Mouse (Mus musculus) liver, adult (tissue): ENCODE results near the gene Ceacam20.

Experiments used
- GATA4 ChIP-seq: IDR thresholded peaks from 2 replicates; pipeline ENCODE4 v1.6.1; 2014; ENCODE audit warnings: mild to moderate bottlenecking, low read length; ENCODE audit not compliant: insufficient replicate concordance

Gene Ceacam20

DNA sequence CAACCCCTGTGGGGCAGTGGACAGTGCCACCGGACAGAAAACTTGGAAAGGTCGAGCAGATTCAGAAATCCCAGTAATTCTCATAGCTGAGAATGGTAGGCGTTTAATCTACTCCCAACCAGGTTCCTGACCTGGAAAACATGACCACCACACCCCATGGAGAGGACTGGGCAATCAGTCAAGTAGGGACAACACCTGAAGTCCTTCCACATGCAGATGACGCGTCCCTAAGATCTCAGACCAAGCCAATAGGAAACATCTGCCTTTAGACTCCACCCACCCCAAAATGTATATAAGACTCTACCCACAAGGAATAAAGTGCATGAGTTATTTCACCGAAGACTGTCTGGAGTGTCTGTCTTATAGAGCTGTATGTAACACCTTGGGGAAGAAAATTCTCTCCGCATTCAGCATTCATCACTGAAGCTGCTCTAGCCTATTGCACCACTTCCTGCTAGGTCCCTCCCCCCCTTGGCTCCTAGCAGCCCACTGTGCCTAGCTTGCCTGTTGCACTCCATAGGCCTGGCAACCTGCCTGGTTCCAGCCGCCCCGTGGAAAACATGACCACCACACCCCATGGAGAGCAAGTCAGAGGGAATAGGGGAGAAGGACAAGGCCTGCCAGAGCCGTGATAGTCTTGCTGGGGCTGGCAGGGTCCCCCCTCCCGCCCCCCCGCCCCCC lies 25.5 kb upstream of the Ceacam20 start:
- TF ChIP-seq GATA4, result no peak

DNA sequence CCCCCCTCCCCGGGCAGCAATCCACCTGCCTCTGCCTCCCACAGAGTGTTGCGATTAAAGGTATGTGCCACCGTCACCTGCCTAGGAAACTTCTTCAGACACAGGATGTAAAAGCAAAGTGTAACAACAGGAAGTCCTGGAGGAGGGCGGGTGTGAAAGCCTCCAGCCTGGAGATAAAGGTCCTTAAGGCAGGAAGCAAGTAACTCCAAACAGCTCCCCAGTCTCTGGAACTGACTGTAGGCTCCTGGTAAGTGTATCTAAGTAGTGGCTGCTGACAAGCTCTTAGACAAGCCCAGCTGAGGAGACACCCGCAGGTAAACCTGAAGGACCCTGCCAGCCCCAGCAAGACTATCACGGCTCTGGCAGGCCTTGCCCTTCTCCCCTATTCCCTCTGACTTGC lies 25.0 kb upstream of the Ceacam20 start:
- no peak for TF ChIP-seq GATA4

DNA sequence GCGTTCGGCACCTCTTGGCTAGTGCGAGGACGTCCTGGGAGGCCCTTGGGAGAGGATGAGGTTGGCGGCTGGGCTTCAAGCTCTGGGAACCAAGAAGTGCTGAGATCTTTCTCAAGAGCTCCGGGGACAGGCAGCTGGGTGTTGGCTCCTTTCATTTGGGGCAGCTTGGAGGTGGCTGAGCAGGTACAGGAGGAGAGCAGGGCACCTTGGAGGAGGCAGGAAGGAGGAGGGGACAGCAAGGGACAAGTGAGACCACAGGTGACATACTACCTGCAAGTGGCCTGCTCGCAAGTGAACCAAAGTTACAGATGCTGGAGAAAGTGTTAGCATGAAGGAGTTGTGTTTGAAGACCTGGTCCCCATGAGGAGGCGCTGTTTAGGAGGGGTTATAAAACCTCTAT lies 20.5 kb upstream of the Ceacam20 start:
- TF ChIP-seq GATA4, result no peak

DNA sequence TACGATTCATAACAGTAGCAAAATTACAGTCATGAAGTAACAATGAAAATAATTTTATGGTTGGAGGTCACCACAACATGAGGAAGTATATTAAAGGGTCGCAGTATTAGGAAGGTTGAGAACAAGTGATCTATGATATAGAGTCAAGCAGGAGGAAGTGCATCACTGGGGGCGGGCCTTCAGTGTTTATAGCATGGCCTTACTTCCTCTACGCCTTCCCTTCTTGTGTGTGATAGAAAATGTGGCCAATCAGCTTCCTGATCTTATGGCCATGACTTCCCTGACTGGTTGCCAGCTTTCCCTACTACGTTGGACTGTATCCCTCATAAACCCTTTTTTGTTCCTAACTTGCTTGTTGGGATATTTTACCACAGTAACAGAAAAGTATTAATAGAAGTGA lies 20.0 kb upstream of the Ceacam20 start:
- no peak for TF ChIP-seq GATA4

DNA sequence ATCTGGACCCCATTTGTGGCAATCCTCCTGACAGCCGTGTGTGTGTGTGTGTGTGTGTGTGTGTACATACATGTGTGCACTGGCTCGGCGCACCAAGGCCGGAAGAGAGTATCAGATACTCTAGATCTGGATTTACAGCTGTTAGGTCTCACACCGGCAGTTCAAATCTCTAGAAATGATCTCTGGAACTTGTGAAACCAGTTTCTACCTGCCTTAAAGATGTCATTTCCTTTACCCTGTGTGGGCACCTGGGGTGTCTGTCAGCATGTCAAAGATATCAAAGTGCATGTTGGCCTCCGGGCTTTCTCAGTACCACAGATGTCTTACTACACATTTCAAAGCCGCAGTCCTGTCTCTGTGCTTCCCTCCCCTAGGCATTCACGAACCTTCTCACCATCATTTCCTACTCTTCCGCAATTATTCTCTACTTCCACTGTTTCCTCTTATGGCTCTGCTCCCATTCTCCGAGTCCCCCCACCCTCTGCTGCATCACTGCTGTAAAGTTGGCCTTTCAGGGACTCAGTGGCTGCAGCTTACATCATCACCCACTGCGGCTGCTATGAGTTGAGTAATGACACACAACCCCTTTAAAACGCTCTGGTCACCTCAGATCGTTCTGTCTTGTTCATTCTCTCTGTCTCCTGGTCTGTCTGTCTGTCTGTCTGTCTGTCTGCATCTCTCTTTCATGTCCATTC lies 19.2 kb upstream of the Ceacam20 start:
- TF ChIP-seq GATA4, result no peak

DNA sequence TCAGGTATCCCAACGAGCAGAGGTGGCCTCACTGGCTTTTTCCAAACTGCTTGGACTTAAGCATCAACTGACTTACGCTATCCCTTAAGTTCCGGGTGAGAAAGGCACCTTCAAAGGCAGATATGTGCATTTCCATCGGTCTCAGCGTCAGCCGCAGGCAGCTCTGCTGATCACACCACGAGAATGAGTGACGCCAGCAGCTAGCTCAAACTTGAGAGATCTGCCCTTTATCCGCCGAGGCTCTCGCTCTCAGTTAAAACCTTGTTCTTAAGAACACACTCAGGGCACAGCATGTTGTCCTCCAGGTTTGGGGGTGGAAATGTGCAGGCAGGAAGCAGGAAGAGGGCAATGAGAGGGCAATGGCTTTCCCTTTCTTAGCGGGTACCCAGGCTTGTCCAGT lies 16.3 kb upstream of the Ceacam20 start:
- TF ChIP-seq GATA4, result no peak

DNA sequence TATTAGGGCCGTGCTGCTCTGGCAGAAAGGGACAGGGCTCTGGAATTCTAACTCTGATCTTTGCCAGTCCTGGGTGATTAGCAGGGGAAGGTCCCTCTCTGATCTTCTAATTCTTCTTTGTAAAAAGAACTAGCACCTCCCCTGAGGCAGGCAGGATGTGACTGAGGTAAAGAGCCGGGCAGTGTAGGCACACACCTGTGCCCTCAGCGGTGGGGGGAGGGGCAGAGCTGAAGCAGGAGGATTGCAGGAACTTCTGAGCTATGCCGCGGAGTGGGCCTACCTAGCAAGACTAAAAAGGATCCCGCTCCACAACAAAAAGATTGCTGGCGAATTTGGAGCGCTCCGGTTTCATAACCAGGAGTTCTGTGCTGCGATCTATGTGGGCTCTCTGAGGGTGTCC lies 15.2 kb upstream of the Ceacam20 start:
- TF ChIP-seq GATA4, result no peak

DNA sequence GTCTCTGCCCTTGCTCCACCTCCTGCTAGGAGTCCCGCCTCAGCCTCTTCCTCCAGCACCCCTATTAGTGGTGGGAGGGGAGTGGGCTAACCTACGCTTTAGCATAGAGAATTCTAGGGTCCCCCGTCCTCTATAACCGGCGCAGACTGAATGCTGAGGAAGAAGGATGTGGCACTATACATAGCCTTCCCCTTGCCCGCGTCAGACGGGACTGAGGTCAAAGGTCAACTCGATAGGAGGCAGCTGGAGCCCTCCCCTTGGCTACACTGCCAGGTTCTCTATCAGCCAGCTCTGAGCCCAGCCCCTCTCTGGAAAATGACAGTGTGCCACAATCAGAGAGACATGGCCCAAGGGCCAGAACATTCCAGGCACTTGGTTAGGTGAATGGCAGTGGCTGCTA lies 14.6 kb upstream of the Ceacam20 start, which contains the start of gene Igsf23:
Gene Igsf23 (minus strand): TSS at position 168 of the 400 bp plus-strand sequence.
- peak; percentile 64; the same call in 1 of the 2 replicates for TF ChIP-seq GATA4

DNA sequence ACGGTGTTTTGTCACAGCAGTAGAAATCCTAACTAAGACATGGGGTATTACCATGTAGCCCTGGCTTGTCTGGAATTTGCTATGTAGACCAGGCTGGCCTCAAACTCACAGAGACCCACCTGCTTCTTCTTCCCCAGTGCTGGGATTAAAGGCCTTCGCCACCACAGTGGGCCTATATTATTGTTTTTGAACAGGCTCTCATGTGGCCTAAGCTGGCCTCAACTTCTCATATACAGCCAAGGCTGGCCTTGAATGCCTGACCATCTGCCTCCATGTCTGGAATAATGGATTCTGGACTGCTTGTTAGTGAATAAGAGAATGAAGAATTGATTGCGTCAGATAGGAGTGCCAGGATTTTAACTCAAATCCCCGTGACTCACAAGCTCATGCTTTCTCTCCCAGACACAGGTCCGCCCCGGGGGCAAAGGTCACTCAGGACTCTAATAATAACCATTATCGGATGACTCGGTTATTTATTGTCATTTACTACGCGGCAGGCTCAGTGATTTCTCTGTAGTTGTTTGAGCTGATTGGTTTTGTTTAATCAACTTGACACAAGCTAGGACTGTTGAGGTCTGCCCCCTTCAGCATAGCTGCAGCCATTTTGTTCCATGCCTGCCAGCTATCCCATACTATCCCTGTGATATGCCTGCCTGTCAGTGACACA lies 12.8 kb upstream of the Ceacam20 start:
- no peak for TF ChIP-seq GATA4

DNA sequence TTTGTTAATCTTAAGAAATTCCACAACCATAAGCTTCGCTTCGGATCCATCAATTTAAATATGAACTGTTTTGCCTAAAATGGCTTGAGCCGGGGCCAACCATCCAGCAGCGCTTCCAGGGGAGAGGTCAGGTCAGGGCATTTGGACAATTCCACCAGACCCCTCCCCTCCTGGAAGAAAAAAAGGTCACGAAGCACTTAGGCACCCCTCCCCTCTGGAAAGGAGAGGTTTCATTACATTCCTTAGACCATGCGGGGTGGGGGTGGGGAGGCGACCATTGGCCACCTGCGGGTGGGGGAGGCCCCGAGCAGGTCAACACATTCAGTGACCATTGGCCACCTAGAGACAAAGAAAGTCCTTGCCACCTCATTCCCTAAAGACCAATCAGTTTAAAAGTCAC lies 12.2 kb upstream of the Ceacam20 start:
- no peak for TF ChIP-seq GATA4

DNA sequence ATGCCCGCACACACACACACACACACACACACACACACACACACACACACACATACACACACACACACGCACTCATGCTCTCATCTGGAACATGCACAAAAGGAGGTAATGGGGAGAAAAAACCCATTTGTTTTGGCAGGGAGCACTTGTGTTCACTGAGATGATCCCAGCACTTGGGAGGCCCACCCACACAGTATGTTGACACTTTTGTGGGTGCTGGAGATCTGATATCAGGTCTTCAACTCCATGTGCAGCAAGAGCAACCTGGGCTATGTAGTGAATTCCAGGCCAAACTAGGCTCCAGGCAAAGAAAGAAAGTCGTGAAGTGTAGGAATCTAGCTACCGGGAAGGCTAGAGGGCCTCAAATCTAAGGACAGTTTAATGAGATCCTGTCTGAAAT lies 9.4 kb upstream of the Ceacam20 start:
- TF ChIP-seq GATA4, result no peak

DNA sequence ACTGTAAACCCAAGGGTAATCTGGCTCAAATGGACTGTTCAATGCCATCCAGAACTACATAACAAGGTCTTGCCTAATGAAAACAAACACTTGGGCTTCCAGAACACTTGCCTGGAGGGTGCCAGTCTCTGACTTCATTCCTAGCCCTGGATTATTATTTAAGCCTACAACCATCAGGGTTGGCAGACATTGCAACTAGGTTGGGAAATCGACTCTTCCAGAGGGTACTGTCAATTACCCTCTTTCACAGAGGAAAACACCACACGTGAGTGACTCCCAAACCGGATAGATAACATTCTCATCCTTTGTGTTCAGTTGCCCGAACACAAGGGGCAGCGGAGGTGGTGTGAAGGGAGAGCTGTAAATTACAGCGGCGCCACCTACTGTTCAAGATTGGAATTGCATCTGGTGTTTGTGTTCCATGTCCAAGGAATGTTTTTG lies 8.9 kb upstream of the Ceacam20 start:
- peak; percentile 76; the same call in 1 of the 2 replicates for TF ChIP-seq GATA4

DNA sequence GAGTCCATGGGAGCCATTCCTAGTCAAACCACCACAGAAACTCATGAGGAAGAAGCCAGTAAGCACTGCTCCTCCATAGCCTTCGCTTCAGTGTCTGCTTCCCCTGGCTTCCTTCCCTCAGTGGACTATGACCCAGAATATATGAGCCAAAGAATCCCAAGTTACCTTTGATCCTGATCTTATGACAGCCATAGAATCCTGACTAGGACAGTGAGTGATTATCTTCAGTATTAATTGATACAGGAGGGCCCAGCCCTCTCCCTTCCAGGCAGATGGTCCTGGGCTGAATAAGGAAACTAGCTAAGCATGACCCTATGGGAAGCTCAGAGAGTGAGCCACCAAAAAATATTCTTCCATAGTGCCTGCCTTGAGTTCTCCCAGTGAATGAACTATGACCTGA lies 2.8 kb upstream of the Ceacam20 start:
- no peak for TF ChIP-seq GATA4

DNA sequence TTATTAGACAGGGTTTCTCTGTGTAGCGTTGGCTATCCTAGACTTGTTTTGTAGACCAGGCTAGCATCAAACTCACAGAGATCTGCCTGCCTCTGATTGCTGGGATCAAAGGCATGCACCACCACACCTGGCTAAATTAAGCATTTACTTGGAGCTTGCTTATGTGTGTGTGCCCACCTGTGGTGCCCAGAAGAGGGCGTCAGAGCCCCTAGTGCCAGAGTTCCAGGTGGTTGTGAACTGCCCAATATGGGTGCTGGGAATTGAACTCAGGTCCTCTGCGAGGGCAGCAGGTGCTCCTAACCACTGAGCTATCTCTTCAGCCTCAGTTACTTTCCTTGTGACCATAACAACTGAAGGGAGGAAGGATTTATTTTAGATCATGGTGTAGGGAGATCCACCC lies 3.9 kb downstream of the Ceacam20 start:
- TF ChIP-seq GATA4, result no peak

DNA sequence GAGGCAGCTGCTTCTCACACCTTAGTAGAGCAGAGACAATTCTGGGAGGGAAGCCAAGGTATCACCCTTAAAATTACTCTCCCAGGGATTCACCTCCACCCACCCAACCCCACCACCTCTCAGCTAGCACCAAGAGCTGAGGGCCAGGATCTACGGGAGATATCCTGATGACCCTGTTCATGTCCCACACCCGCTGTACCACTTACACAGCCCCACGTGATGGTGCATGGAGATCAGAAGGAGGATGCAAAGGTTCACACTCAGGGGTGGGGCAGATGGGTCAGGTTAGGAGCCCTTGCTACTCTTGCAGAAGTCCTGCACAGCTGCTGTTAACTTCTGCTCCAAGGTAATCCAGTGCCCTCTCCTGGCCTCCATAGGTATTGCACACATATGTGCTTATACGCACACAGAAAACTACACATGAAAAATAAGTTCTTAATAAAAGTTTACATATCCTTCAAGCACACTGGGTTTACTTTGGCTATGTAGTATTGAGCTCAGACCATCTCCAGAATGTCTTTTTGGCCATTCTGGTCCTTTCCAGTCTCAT lies 4.4 kb downstream of the Ceacam20 start:
- no peak for TF ChIP-seq GATA4

DNA sequence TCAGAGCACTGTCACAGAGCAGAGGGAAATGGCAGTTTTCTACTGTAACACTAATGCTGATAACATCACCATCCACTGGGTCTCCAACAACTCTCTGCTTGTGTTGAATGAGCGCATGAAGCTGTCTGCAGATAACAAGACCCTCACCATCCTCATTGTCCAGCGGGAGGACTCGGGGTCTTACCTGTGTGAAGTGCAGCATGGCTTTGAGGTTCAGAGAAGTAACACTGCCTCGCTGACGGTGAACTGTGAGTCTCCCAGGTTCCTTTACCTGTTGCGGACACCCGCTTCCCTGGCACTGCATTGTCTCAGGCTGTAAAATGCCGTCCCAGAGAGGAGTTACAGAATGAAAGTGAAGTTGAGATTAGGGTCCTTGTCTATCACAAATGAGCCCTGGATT lies 5.0 kb downstream of the Ceacam20 start:
- no peak for TF ChIP-seq GATA4
